Mouse (Mus musculus): Measurements from ENCODE around the gene Mgrn1.

GRCm38 (mm10) chr16:4902390-4902789 is 16.3 kb downstream of the Mgrn1 start:
- TF ChIP-seq CTCF (IDR thresholded peaks at IDR 0.05; ENCODE audit: low read depth) (no peak), EP300 (IDR thresholded peaks at IDR 0.05; ENCODE audit: low read depth) (no peak)

Measured in liver, postnatal 0 days (tissue).